Mouse (Mus musculus): ENCODE results near the gene Gm8439.

The Gm8439 gene

GRCm38 (mm10) chr4:120612304-120613080 lies 23.9 kb downstream of the Gm8439 start:
- DNase-seq (ENCODE audit: low read depth, low spot score) = no peak

- DNase-seq (ENCODE audit: low read depth, low spot score) = no peak
These were observed 25.3 kb downstream of the Gm8439 start for GRCm38 (mm10) chr4:120613691-120614329.

GRCm38 (mm10) chr4:120614644-120615043 lies 26.1 kb downstream of the Gm8439 start:
- no peak for DNase-seq (ENCODE audit: low read depth, low spot score)

- DNase-seq (ENCODE audit: low read depth, low spot score) = peak; percentile 57
These were observed 27.1 kb downstream of the Gm8439 start for GRCm38 (mm10) chr4:120615528-120616081.

- DNase-seq (ENCODE audit: low read depth, low spot score) = no peak
These were observed 27.9 kb downstream of the Gm8439 start for GRCm38 (mm10) chr4:120616199-120617025.

GRCm38 (mm10) chr4:120627728-120628127 lies 39.2 kb downstream of the Gm8439 start:
- DNase-seq (ENCODE audit: low read depth, low spot score) = no peak

- no peak for DNase-seq (ENCODE audit: low read depth, low spot score)
These were observed 41.8 kb downstream of the Gm8439 start for GRCm38 (mm10) chr4:120630218-120630931.

- no peak for DNase-seq (ENCODE audit: low read depth, low spot score)
These were observed 43.3 kb downstream of the Gm8439 start for GRCm38 (mm10) chr4:120631828-120632227.

GRCm38 (mm10) chr4:120635351-120635750 lies 46.8 kb downstream of the Gm8439 start:
- no peak for DNase-seq (ENCODE audit: low read depth, low spot score)

GRCm38 (mm10) chr4:120641946-120642345 lies 53.4 kb downstream of the Gm8439 start:
- DNase-seq (ENCODE audit: low read depth, low spot score) = no peak

- no peak for DNase-seq (ENCODE audit: low read depth, low spot score)
These were observed 55.4 kb downstream of the Gm8439 start for GRCm38 (mm10) chr4:120643899-120644298.

GRCm38 (mm10) chr4:120649369-120650207 lies 61.0 kb downstream of the Gm8439 start:
- no peak for DNase-seq (ENCODE audit: low read depth, low spot score)

GRCm38 (mm10) chr4:120650208-120650592 lies 61.7 kb downstream of the Gm8439 start:
- DNase-seq (ENCODE audit: low read depth, low spot score) = no peak

GRCm38 (mm10) chr4:120655898-120656297 lies 67.4 kb downstream of the Gm8439 start:
- DNase-seq (ENCODE audit: low read depth, low spot score) = no peak
